9 mouse cellular contexts compared by ENCODE assay signal in the genomic region with DNA sequence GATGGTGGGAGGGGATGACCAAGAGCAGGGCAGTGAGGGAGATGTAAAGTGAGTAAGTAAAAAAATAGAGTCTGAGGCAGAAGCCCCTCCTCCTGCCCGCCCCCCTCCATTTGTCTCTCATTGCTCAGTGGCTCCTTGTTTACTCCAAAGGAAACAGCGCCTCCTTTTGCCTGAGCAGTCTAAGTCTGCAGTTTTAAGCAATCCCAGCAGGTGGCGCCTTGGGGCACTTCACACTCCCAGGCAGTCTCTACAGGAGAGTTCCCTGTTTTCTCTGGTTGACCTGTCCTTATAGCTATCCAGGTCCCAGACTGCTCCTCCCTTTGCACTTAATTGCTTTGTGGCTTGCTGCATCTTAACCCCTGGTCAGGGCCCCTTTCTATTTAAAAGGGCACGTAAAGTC. TPM values are rescaled to one million over a fixed set of nuclear protein-coding genes. Genes with fewer than 3 reads are reported as not detected.
DNase-seq lines count a peak whose midpoint lies in the region; ATAC-seq lines count a peak whose summit lies in the region.
"Had no signal": no experiment of that assay in that cellular context is flagged by ENCODE, and none has a peak within 500 bp of the region (broad histone marks: within the 10 kb centered on the region; RNA-seq: fewer than 3 reads in every experiment).

No protein-coding gene starts in this region.

- H3K36me3 ChIP-seq in lung, embryonic 16.5 days (ENCODE audit: control insufficient read depth, insufficient read depth, low read length): no peaks in the 10 kb centered on the region
- H3K36me3 ChIP-seq: heart, embryonic 15.5 days had no signal

- DNase-seq in CD4-positive, CD25-positive, alpha-beta regulatory T cell, adult 2 months (ENCODE audit: low read depth, low spot score): peak; percentile 63
- DNase-seq in urinary bladder, postnatal 25 days (ENCODE audit: low spot score): peak; percentile 46
- DNase-seq in urinary bladder, adult 2 months (ENCODE audit: low spot score): no peak
- peak; percentile 41 for DNase-seq in embryo, embryonic 11.5 days (ENCODE audit: low read depth, low spot score)
- DNase-seq in kidney, adult 9 months: peak; percentile 80
- DNase-seq in right cerebral cortex, postnatal 4 days: peak; percentile 80

- no peak for ATAC-seq in CD4-positive, CD25-positive, alpha-beta regulatory T cell, adult 4 months
- 0 out of 2 replicates have a peak, but pooled peaks have one; percentile 21 for ATAC-seq in lung, embryonic 16.5 days (ENCODE audit: low read depth)

- H3K4me2 ChIP-seq in lung, embryonic 16.5 days (ENCODE audit: low read depth, low read length): no peak overlapping the region
- H3K4me2 ChIP-seq: heart, embryonic 15.5 days had no signal

- 33% methylated on average over 4 of the region's 4 CpGs for WGBS in lung, embryonic 16.5 days

- no peaks in the 10 kb centered on the region for H3K27me3 ChIP-seq in lung, embryonic 16.5 days (ENCODE audit: control insufficient read depth, insufficient read depth, low read depth, low read length)
- H3K27me3 ChIP-seq: heart, embryonic 15.5 days had no signal

- H3K27ac ChIP-seq in lung, embryonic 16.5 days (ENCODE audit: low read length): no peak overlapping the region
- H3K27ac ChIP-seq: heart, embryonic 15.5 days had no signal

- H3K4me3 ChIP-seq in lung, embryonic 16.5 days (ENCODE audit: low read length): no peak overlapping the region
- H3K4me3 ChIP-seq: heart, embryonic 15.5 days had no signal

- H3K9ac ChIP-seq in lung, embryonic 16.5 days (ENCODE audit: low read length): no peak overlapping the region
- H3K9ac ChIP-seq: heart, embryonic 15.5 days had no signal

- H3K4me1 ChIP-seq in lung, embryonic 16.5 days (replicated peaks; ENCODE audit: control insufficient read depth, insufficient read depth, low read length): peaks cover 10% of the 10 kb centered on the region
- H3K4me1 ChIP-seq: heart, embryonic 15.5 days had no signal

- H3K9me3 ChIP-seq in lung, embryonic 16.5 days (ENCODE audit: control insufficient read depth, low read length): no peaks in the 10 kb centered on the region
- H3K9me3 ChIP-seq: heart, embryonic 15.5 days had no signal

RNA-seq across cellular contexts. Expression of gene Slc37a1, which starts 44.0 kb away (rescaled TPM):
- polyA plus RNA-seq in CD4-positive, CD25-positive, alpha-beta regulatory T cell, adult 4 months (2017; shearing (Covaris generic)): 10 to 100 TPM; 29.9 to 42.6 TPM
- polyA plus RNA-seq in urinary bladder, adult 2 months (2012; rRNA removed): 10.6 and 11.7 TPM in 2 replicates
- polyA plus RNA-seq in lung, embryonic 16.5 days (2015; fragmentation: Nextera tagmentation; extraction: Ambion mirVana): 13.4 and 13.5 TPM in 2 replicates

RNA-seq across cellular contexts. Expression of gene Rsph1, which starts 53.4 kb away (rescaled TPM):
- polyA plus RNA-seq in CD4-positive, CD25-positive, alpha-beta regulatory T cell, adult 4 months (2017; shearing (Covaris generic)): 1 to 10 TPM in 1 of 2 experiments, under 1 TPM in 1; 0.52 to 1.1 TPM
- 1.2 and 2.2 TPM in 2 replicates for polyA plus RNA-seq in urinary bladder, adult 2 months (2012; rRNA removed)
- polyA plus RNA-seq in lung, embryonic 16.5 days (2015; fragmentation: Nextera tagmentation; extraction: Ambion mirVana): 20.1 and 24.0 TPM in 2 replicates

RNA-seq across cellular contexts. Expression of gene Pde9a, which starts 55.4 kb away (rescaled TPM):
- polyA plus RNA-seq in CD4-positive, CD25-positive, alpha-beta regulatory T cell, adult 4 months (2017; shearing (Covaris generic)): not detected
- polyA plus RNA-seq in urinary bladder, adult 2 months (2012; rRNA removed): 33.1 and 35.0 TPM in 2 replicates
- polyA plus RNA-seq in lung, embryonic 16.5 days (2015; fragmentation: Nextera tagmentation; extraction: Ambion mirVana): 29.5 and 31.5 TPM in 2 replicates

Comparison
In these comparisons a context has a peak if more than half of its experiments do, and no peak if none do; other contexts are left out.
1. RNA of gene Pde9a, which starts 55.4 kb away (polyA plus RNA-seq): 33.1 to 35.0 TPM in urinary bladder, adult 2 months and 29.5 to 31.5 TPM in lung, embryonic 16.5 days; not detected in CD4-positive, CD25-positive, alpha-beta regulatory T cell, adult 4 months; every median in the first group is over 10 times any median in the second.